Mouse (Mus musculus): ENCODE results near the gene Abhd12b.

GRCm38 (mm10) chr12:70111367-70112089 is 42.4 kb upstream of the Abhd12b start:
- TF ChIP-seq CTCF (IDR thresholded peaks at IDR 0.05; ENCODE audit: borderline replicate concordance, insufficient read depth, low read length) (no peak), POLR2A (IDR thresholded peaks at IDR 0.05; ENCODE audit: low read depth, low read length) (peak; percentile 66; the same call in 1 of the 2 replicates)
